ENCODE assay signal across 13 mouse cellular contexts in genomic region chr3:136761292-136761978, GRCm38 (mm10).
DNase-seq lines count a peak whose midpoint lies in the region; ATAC-seq and TF ChIP-seq lines count a peak whose summit lies in the region.
"Had no signal": no experiment of that assay in that cellular context is flagged by ENCODE, and none has a peak within 500 bp of the region (broad histone marks: within the 10 kb centered on the region; RNA-seq: fewer than 3 reads in every experiment).

No protein-coding gene starts in this region.

- in situ Hi-C loops in Patski (cut with MboI; ENCODE audit: low pct_unique_long_range_greater_than_20kb), result no loop called here

- H3K27me3 ChIP-seq in Patski, result no peaks in the 10 kb centered on the region
- H3K27me3 ChIP-seq: heart, embryonic 15.5 days had no signal

- no peak for TF ChIP-seq CTCF in Patski (IDR thresholded peaks at IDR 0.05)

- peak; percentile 41 for ATAC-seq in CD4-positive, CD25-positive, alpha-beta regulatory T cell, adult 4 months
- ATAC-seq in Patski, result peak; percentile 92
- peak; percentile 86 for ATAC-seq in megakaryocyte-erythroid progenitor cell, adult 5-6 weeks (replicated peaks; ENCODE audit: low FRiP score, low TSS enrichment, poor library complexity, severe bottlenecking)
- no peak for ATAC-seq in erythroid progenitor cell, adult 5-6 weeks (replicated peaks; ENCODE audit: low FRiP score, poor library complexity, severe bottlenecking)

- CTCF ChIA-PET in Patski (lab: Charles Lee), result interaction anchor here (0.8 to 1.2 kb wide), 2 partner anchors 12 to 38 kb away, joined by 3 to 5 read pairs; no protein-coding TSS in a partner anchor

- POLR2A ChIA-PET in Patski (lab: Charles Lee), result interaction anchor here (0.6 kb wide), 1 partner anchor 891 kb away, joined by 3 read pairs; no protein-coding TSS in a partner anchor

- DNase-seq in Patski (ENCODE audit: low read depth, low spot score), result peak; percentile 44
- DNase-seq in induced T-regulatory cell, adult 2 months (ENCODE audit: low read depth), result peak; percentile 18
- DNase-seq in right cerebral cortex, postnatal 25 days, result no peak
- no peak for DNase-seq in right cerebral cortex, adult 2 months (ENCODE audit: low spot score in 2 of 2)
- DNase-seq: cerebellum, adult 11 months; embryo, embryonic 11 days; gastrocnemius, adult 2 months; kidney, postnatal 36 days; lung, postnatal 10 days had no signal

Comparison
In these comparisons a context has a peak if more than half of its experiments do, and no peak if none do; other contexts are left out.
1. DNase-seq: peak in Patski (single experiment) and induced T-regulatory cell, adult 2 months (single experiment); none in right cerebral cortex, postnatal 25 days (single experiment) and right cerebral cortex, adult 2 months (0 of 2).